Mouse (Mus musculus) embryonic facial prominence, embryonic 15.5 days (tissue): Measurements from ENCODE around the gene Arrdc2. TPM values are rescaled to one million over a fixed set of nuclear protein-coding genes. Genes with fewer than 3 reads are reported as not detected.

ENCODE experiments used
- ATAC-seq: fragments of 200-750 bp; cut with Nextera tagmentation; 2 replicates; pipeline ENCODE4 v1.8.0; 2017; ENCODE audit warnings: low read depth, moderate TSS enrichment; ENCODE audit not compliant: insufficient number of reproducible peaks, low FRiP score, low TSS enrichment
- H3K27ac ChIP-seq: fragments of 300-500 bp; sonication (generic); replicated peaks from 2 replicates; pipeline ENCODE4 v1.5.1; 2015; ENCODE audit warnings: mild to moderate bottlenecking, inconsistent platforms
- H3K27me3 ChIP-seq: fragments of 300-500 bp; sonication (generic); 2 replicates; pipeline ENCODE4 v1.6.1; 2015; ENCODE audit warnings: inconsistent platforms
- H3K36me3 ChIP-seq: fragments of 300-500 bp; sonication (generic); 2 replicates; pipeline ENCODE4 v1.6.1; 2015; ENCODE audit warnings: mild to moderate bottlenecking, inconsistent platforms
- H3K4me1 ChIP-seq: fragments of 300-500 bp; sonication (generic); 2 replicates; pipeline ENCODE4 v1.6.1; 2015; ENCODE audit warnings: inconsistent platforms
- H3K4me2 ChIP-seq: fragments of 300-500 bp; sonication (generic); replicated peaks from 2 replicates; pipeline ENCODE4 v1.6.1; 2015; ENCODE audit warnings: mild to moderate bottlenecking, inconsistent platforms
- H3K4me3 ChIP-seq: fragments of 300-500 bp; sonication (generic); replicated peaks from 2 replicates; pipeline ENCODE4 v1.5.1; 2015; ENCODE audit warnings: mild to moderate bottlenecking, inconsistent platforms
- H3K9ac ChIP-seq: fragments of 300-500 bp; sonication (generic); 2 replicates; pipeline ENCODE4 v1.6.1; 2015; ENCODE audit warnings: inconsistent platforms
- H3K9me3 ChIP-seq: fragments of 300-500 bp; sonication (generic); replicated peaks from 2 replicates; pipeline ENCODE4 v1.6.1; 2016; ENCODE audit warnings: inconsistent platforms
- WGBS: fragments of 180-500 bp; shearing (Covaris S2); methylation state at CpG from one replicate; pipeline ENCODE4 v1.1.7; 2015; 5-methylcytosine and 5-hydroxymethylcytosine counted together
- polyA plus RNA-seq: library from polyadenylated mRNA; unstranded; fragments of >200 nt; fragmentation: Nextera tagmentation; extraction: Ambion mirVana; gene quantifications from 2 replicates; pipeline ENCODE4 v1.2.1, GENCODE M21; 2015

Gene Arrdc2
- 9.3 and 10.1 TPM in 2 replicates for polyA plus RNA-seq

DNA sequence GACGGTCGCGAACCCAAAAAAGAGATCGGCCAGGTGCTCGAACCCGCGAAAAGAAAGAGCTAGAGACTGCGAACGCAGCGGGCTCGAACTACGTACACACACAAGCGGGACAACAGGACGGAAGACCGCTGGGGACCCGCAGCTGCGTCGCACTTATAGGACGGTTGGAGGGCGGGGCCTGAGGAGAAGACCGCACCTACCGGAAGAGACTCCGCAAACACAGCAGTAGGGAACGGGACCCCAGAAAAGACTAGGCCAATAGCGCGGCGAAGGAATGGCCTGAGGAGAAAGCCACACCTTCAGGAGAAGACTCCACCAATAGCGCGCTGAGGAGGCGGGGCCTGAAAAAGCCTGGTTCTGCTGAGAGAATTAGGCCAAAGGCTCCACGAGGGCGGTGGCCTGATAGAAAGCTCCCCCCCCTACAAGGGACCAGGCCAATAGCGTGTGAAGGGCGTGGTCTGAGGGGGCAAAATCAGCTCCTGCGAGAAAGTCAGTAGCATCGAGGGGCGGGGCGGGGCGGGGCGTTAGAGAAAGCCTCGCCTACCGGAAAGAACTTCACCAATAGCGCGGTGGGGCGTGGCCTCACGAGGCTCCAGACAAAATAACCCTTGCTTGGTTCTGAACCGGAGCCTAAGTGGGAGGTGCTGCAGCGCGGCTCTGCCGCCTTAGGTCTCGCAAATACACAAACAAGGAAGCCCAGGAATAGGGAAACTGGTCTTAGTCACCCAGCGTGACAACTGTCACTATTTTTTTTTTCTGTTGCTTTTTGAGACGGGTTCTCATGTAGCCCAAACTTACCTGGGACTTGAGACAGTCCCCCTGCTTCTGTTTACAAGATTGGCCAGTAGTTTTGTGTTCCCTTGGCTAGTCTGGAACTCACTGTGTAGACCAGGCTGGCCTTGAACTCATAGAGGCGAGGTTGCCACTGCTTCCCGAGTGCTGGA, at the start of gene Arrdc2:
Gene Arrdc2 (minus strand): TSS at position 313 of the 944 bp plus-strand sequence.
- peaks cover 19% of the 10 kb centered on the region for H3K4me1 ChIP-seq
- peak; percentile 97 for ATAC-seq
- peak within 1 kb of the TSS; percentile 75 for H3K4me3 ChIP-seq
- H3K36me3 ChIP-seq = peaks cover 11% of the 10 kb centered on the region; the same call in 1 of the 2 replicates
- peak within 1 kb of the TSS; percentile 61 for H3K9ac ChIP-seq
- 0 out of 2 replicates have a peak, but pooled peaks cover 3% of the 10 kb centered on the region for H3K27me3 ChIP-seq
- peak within 1 kb of the TSS; percentile 70 for H3K4me2 ChIP-seq
- H3K9me3 ChIP-seq = no peaks in the 10 kb centered on the region
- H3K27ac ChIP-seq = peak within 1 kb of the TSS; percentile 95
- WGBS = 1% methylated on average over 55 of the region's 55 CpGs

- Histone ChIP-seq H3K4me1 (peaks cover 21% of the 10 kb centered on the region), H3K36me3 (no peaks in the 10 kb centered on the region), H3K9ac (no peak overlapping the region), H3K4me2 (no peak overlapping the region), H3K27ac (no peak overlapping the region), H3K9me3 (no peaks in the 10 kb centered on the region), H3K27me3 (peaks cover 26% of the 10 kb centered on the region), H3K4me3 (no peak overlapping the region)
- no peak for ATAC-seq
- 5% methylated on average over 18 of the region's 18 CpGs for WGBS
Observed at GRCm38 (mm10) chr8:70887669-70888068, 48.1 kb upstream of the Arrdc2 start.

DNA sequence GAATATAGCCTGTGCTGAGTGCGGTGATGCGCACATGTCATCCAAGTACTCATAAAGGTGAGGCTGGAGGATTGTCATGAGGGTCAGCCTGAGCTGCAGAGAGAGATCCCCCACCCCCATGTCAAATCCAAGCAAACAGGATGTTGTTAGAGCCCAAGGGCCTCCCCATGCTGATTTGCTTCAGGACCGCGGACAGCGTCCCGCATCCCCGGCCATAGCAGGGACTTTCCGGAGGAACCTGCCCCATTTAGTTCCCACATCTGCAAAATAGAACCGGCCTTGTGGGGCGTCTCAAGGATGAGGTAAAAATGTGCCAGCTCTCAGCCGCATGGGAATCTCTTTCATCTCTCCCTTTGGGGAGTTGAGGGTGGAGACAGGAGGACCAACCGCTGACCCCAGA, 46.1 kb upstream of the Arrdc2 start:
- Histone ChIP-seq H3K4me3 (no peak overlapping the region), H3K36me3 (no peaks in the 10 kb centered on the region), H3K4me2 (no peak overlapping the region), H3K27ac (no peak overlapping the region), H3K27me3 (peaks cover 6% of the 10 kb centered on the region), H3K4me1 (peaks cover 7% of the 10 kb centered on the region; the same call in 1 of the 2 replicates), H3K9me3 (no peaks in the 10 kb centered on the region), H3K9ac (no peak overlapping the region)
- ATAC-seq = no peak
- 14% methylated on average over 12 of the region's 12 CpGs for WGBS

GRCm38 (mm10) chr8:70884683-70885082, 45.2 kb upstream of the Arrdc2 start:
- Histone ChIP-seq H3K36me3 (no peaks in the 10 kb centered on the region), H3K27me3 (no peaks in the 10 kb centered on the region; the same call in 1 of the 2 replicates), H3K4me3 (no peak overlapping the region), H3K4me2 (no peak overlapping the region), H3K27ac (no peak overlapping the region), H3K9ac (no peak overlapping the region), H3K4me1 (peaks cover 16% of the 10 kb centered on the region), H3K9me3 (no peaks in the 10 kb centered on the region)
- WGBS = 76% methylated on average over 10 of the region's 10 CpGs
- ATAC-seq = no peak

- 88% methylated on average over 4 of the region's 4 CpGs for WGBS
Observed at GRCm38 (mm10) chr8:70884186-70884585, 44.7 kb upstream of the Arrdc2 start.

GRCm38 (mm10) chr8:70880546-70880945, 41.0 kb upstream of the Arrdc2 start:
- H3K9ac ChIP-seq = no peak overlapping the region
- no peaks in the 10 kb centered on the region for H3K9me3 ChIP-seq
- peaks cover 16% of the 10 kb centered on the region for H3K4me1 ChIP-seq
- H3K4me3 ChIP-seq = no peak overlapping the region
- WGBS = 13% methylated on average over 11 of the region's 11 CpGs
- peak overlapping the region; percentile 69 for H3K27ac ChIP-seq
- no peaks in the 10 kb centered on the region for H3K36me3 ChIP-seq
- H3K27me3 ChIP-seq = no peaks in the 10 kb centered on the region; the same call in none of the 2 replicates
- no peak overlapping the region for H3K4me2 ChIP-seq
- ATAC-seq = no peak

More at GRCm38 (mm10) chr8:70884186-70884585, 44.7 kb upstream of the Arrdc2 start:
- Histone ChIP-seq H3K4me1 (peaks cover 20% of the 10 kb centered on the region), H3K36me3 (no peaks in the 10 kb centered on the region), H3K9ac (no peak overlapping the region), H3K4me2 (no peak overlapping the region), H3K27ac (no peak overlapping the region), H3K9me3 (no peaks in the 10 kb centered on the region), H3K27me3 (no peaks in the 10 kb centered on the region; the same call in none of the 2 replicates), H3K4me3 (no peak overlapping the region)
- ATAC-seq = no peak

GRCm38 (mm10) chr8:70880126-70880525, 40.6 kb upstream of the Arrdc2 start:
- no peaks in the 10 kb centered on the region for H3K36me3 ChIP-seq
- no peak overlapping the region for H3K4me3 ChIP-seq
- no peak overlapping the region for H3K9ac ChIP-seq
- peak overlapping the region; percentile 69 for H3K27ac ChIP-seq
- 4% methylated on average over 4 of the region's 4 CpGs for WGBS
- no peaks in the 10 kb centered on the region for H3K9me3 ChIP-seq
- ATAC-seq = peak; percentile 37; the same call in 1 of the 2 replicates
- H3K4me1 ChIP-seq = peaks cover 16% of the 10 kb centered on the region
- no peaks in the 10 kb centered on the region; the same call in none of the 2 replicates for H3K27me3 ChIP-seq
- H3K4me2 ChIP-seq = no peak overlapping the region

GRCm38 (mm10) chr8:70879500-70879899, 40.0 kb upstream of the Arrdc2 start:
- H3K9ac ChIP-seq = no peak overlapping the region
- WGBS = 50% methylated on average over 4 of the region's 4 CpGs
- H3K27ac ChIP-seq = no peak overlapping the region
- H3K9me3 ChIP-seq = no peaks in the 10 kb centered on the region
- no peaks in the 10 kb centered on the region; the same call in none of the 2 replicates for H3K27me3 ChIP-seq
- no peaks in the 10 kb centered on the region for H3K36me3 ChIP-seq
- H3K4me3 ChIP-seq = no peak overlapping the region
- no peak for ATAC-seq
- peaks cover 16% of the 10 kb centered on the region for H3K4me1 ChIP-seq
- no peak overlapping the region for H3K4me2 ChIP-seq

DNA sequence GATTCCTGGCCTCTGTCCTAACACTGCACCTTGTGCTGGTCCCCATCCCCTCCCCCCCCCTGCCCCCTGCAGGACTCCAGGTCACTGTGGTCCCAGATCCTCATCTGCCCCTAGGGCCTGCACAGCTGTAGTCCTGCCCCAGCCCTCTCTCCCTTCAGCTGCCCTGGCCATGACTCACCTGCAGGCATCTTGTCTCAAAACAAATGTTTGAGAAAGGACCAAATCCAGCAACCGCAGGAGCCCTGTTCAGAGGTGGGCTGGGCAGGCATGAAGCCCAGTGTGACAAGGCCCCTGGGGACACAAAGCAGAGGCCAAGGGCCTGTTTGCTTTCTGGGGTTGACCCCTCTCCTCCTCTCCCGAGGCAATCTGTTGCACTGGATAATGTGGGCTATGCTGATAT, 38.7 kb upstream of the Arrdc2 start:
- Histone ChIP-seq H3K4me3 (no peak overlapping the region), H3K9me3 (no peaks in the 10 kb centered on the region), H3K27ac (no peak overlapping the region), H3K9ac (no peak overlapping the region), H3K4me1 (peaks cover 16% of the 10 kb centered on the region), H3K36me3 (no peaks in the 10 kb centered on the region), H3K27me3 (no peaks in the 10 kb centered on the region; the same call in none of the 2 replicates), H3K4me2 (no peak overlapping the region)
- WGBS = 40% methylated on average over 2 of the region's 2 CpGs
- no peak for ATAC-seq

DNA sequence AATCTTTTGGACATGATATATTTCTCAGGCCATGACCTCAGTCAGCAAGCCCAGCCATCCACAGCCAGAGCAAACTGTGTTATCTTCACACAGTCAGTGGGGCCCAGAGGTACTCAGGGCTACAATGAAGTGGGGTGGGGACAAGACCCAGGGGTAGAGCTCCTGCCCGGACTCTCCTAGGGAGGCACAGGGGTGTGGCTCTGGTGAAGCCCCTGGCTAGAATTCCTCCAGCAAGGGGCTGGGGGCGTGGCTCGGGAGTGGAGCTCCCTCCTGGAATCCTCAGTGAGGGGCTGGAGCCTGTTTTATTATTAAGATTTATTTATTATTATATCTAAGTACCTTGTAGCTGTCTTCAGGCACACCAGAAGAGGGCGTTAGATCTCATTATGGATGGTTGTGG, 36.9 kb upstream of the Arrdc2 start:
- no peak overlapping the region for H3K27ac ChIP-seq
- WGBS = 53% methylated on average over 4 of the region's 4 CpGs
- no peak for ATAC-seq
- no peaks in the 10 kb centered on the region for H3K9me3 ChIP-seq
- no peaks in the 10 kb centered on the region; the same call in 1 of the 2 replicates for H3K27me3 ChIP-seq
- no peak overlapping the region for H3K4me2 ChIP-seq
- H3K4me1 ChIP-seq = peaks cover 25% of the 10 kb centered on the region
- H3K36me3 ChIP-seq = no peaks in the 10 kb centered on the region
- H3K4me3 ChIP-seq = no peak overlapping the region
- H3K9ac ChIP-seq = no peak overlapping the region

GRCm38 (mm10) chr8:70874441-70874840, 34.9 kb upstream of the Arrdc2 start:
- Histone ChIP-seq H3K4me3 (no peak overlapping the region), H3K27me3 (no peaks in the 10 kb centered on the region; the same call in 1 of the 2 replicates), H3K36me3 (no peaks in the 10 kb centered on the region), H3K27ac (no peak overlapping the region), H3K4me1 (peaks cover 11% of the 10 kb centered on the region), H3K4me2 (no peak overlapping the region), H3K9me3 (no peaks in the 10 kb centered on the region), H3K9ac (no peak overlapping the region)
- no peak for ATAC-seq
- WGBS = 93% methylated on average over 13 of the region's 13 CpGs
